Mouse (Mus musculus) layer of hippocampus, postnatal 14 days (tissue): ENCODE data around the gene Olfr843. TPM values are rescaled to one million over a fixed set of nuclear protein-coding genes. Genes with fewer than 3 reads are reported as not detected.

ENCODE experiments used
- DNase-seq, 2 experiments: peaks; one replicate each; pipeline ENCODE4 v3.0.0; 2021 to 2022; ENCODE audit warnings: low spot score in 2 of 2, mixed read lengths in 1 of 2
- long read RNA-seq, 2 experiments: library from polyadenylated mRNA; stranded (forward); transcript quantifications; one replicate each; pipeline ENCODE4 v2.0.0; 2021
- total RNA-seq, 2 experiments: library from RNA; stranded (reverse); gene quantifications; 2 replicates each; pipeline ENCODE4 v1.2.3; 2021

Olfr843 gene
- not detected for total RNA-seq
- long read RNA-seq, experiment 1: 0 reads
- long read RNA-seq, experiment 2: 0 reads

GRCm38 (mm10) chr9:19251887-19252286 lies at the start of gene Olfr843:
Gene Olfr843, minus strand, starts transcription at chr9:19251987.
- no peak for DNase-seq

Other genes starting within 250 kb of the Olfr843 start
- not detected for gene Olfr835, start 219.3 kb downstream of the Olfr843 start, total RNA-seq
- gene Olfr836, start 131.6 kb downstream of the Olfr843 start, total RNA-seq: not detected
- not detected for gene Olfr837, start 115.7 kb downstream of the Olfr843 start, total RNA-seq
- gene Olfr839-ps1, start 74.7 kb downstream of the Olfr843 start, total RNA-seq: under 1 TPM; 0.09 to 0.12 TPM
- gene Olfr844, start 64.4 kb upstream of the Olfr843 start, total RNA-seq: not detected
- not detected for gene Olfr845, start 84.5 kb upstream of the Olfr843 start, total RNA-seq
- not detected for gene Olfr846, start 112.0 kb upstream of the Olfr843 start, total RNA-seq
- not detected for gene Olfr847, start 126.7 kb upstream of the Olfr843 start, total RNA-seq
- gene Olfr849, start 188.3 kb upstream of the Olfr843 start, total RNA-seq: not detected
- not detected for gene Olfr850, start 226.3 kb upstream of the Olfr843 start, total RNA-seq
- not detected for gene Olfr851, start 241.3 kb upstream of the Olfr843 start, total RNA-seq